Mouse (Mus musculus) lung, postnatal 14 days (tissue): Measurements from ENCODE around the gene Bhlha15.

Source experiments
- DNase-seq: peaks from one replicate; pipeline ENCODE4 v3.0.0; 2021

The Bhlha15 gene

GRCm38 (mm10) chr5:144234222-144234621 is 44.1 kb downstream of the Bhlha15 start:
- no peak for DNase-seq

- DNase-seq: no peak
Observed at GRCm38 (mm10) chr5:144234714-144235113, 44.6 kb downstream of the Bhlha15 start.

DNA sequence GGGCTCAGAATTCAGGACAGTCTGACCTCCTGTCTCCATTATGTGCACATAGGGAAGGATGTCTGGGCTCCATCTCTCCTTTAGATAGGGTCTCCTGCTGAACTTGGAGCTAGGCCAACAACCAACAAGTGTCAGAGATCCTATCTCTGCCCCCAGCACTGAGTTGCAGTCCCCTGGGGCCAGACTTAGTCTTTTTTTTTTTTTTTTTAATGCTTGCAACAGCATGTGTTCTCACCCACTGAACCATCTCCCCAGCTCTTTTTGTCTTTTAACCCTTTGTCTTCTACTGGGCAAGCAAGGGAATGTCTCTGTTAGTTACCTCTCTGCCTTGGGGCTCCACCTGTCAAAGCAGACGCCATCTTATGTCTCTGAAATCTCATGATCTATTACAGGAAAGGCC is 48.9 kb downstream of the Bhlha15 start:
- DNase-seq: no peak
